Mouse (Mus musculus) myocyte (in vitro differentiated cells): Measurements from ENCODE around the gene Smarca1.

Experiments used
- CEBPB ChIP-seq: IDR thresholded peaks from 2 replicates; pipeline ENCODE4 v1.6.1; 2011; ENCODE audit warnings: mild to moderate bottlenecking, moderate library complexity; ENCODE audit not compliant: poor library complexity, insufficient read depth, severe bottlenecking
- E2F4 ChIP-seq: IDR thresholded peaks from one replicate; pipeline ENCODE4 v1.6.1; 2011; ENCODE audit warnings: mild to moderate bottlenecking, control low read depth, moderate library complexity; ENCODE audit not compliant: insufficient read depth
- MAX ChIP-seq: IDR thresholded peaks from one replicate; pipeline ENCODE4 v1.6.1; 2011; ENCODE audit warnings: low read depth, mild to moderate bottlenecking, control low read depth
- MYOD1 ChIP-seq, 3 experiments: IDR thresholded peaks; one replicate each; pipeline ENCODE4 v1.6.1; 2011; ENCODE audit warnings: control low read depth in 2 of 3, low read depth in 2 of 3, mild to moderate bottlenecking in 2 of 3, moderate library complexity in 1 of 3; ENCODE audit not compliant: insufficient read length in 2 of 3, control insufficient read depth in 1 of 3
- POLR2A ChIP-seq: IDR thresholded peaks from one replicate; pipeline ENCODE4 v1.6.1; 2011; ENCODE audit warnings: low read depth, mild to moderate bottlenecking, control low read depth, moderate library complexity; ENCODE audit not compliant: insufficient read length
- POLR2AphosphoS2 ChIP-seq: IDR thresholded peaks from one replicate; pipeline ENCODE4 v1.6.1; 2011; ENCODE audit warnings: low read depth, control low read depth; ENCODE audit not compliant: insufficient read length
- REST ChIP-seq: IDR thresholded peaks from one replicate; pipeline ENCODE4 v1.6.1; 2011; ENCODE audit warnings: mild to moderate bottlenecking, control low read depth, moderate library complexity; ENCODE audit not compliant: insufficient read depth, insufficient read length
- SRF ChIP-seq: IDR thresholded peaks from one replicate; pipeline ENCODE4 v1.6.1; 2011; ENCODE audit warnings: low read depth; ENCODE audit not compliant: control insufficient read depth, insufficient read length
- TCF12 ChIP-seq: IDR thresholded peaks from one replicate; pipeline ENCODE4 v1.6.1; 2011; ENCODE audit warnings: mild to moderate bottlenecking, control low read depth; ENCODE audit not compliant: poor library complexity, insufficient read depth, severe bottlenecking
- TCF3 ChIP-seq: IDR thresholded peaks from one replicate; pipeline ENCODE4 v1.6.1; 2011; ENCODE audit warnings: low read depth, control low read depth; ENCODE audit not compliant: insufficient read length
- USF1 ChIP-seq: IDR thresholded peaks from one replicate; pipeline ENCODE4 v1.6.1; 2011; ENCODE audit warnings: low read depth, mild to moderate bottlenecking, control low read depth, moderate library complexity

- no peak for TF ChIP-seq POLR2AphosphoS2
- TF ChIP-seq POLR2A = no peak
- no peak for TF ChIP-seq MAX
- no peak for TF ChIP-seq TCF12
- TF ChIP-seq MYOD1 (IDR thresholded peaks at IDR 0.05; ENCODE audit: control insufficient read depth in 1 of 3, insufficient read length in 2 of 3, low read depth in 2 of 3) = no peak
- no peak for TF ChIP-seq USF1
- no peak for TF ChIP-seq REST
- no peak for TF ChIP-seq CEBPB
- no peak for TF ChIP-seq SRF
- no peak for TF ChIP-seq E2F4
- TF ChIP-seq TCF3 = no peak
Observed at GRCm38 (mm10) chrX:47833431-47833830, 59.3 kb downstream of the Smarca1 start.
